Mouse (Mus musculus): ENCODE results near the gene Pim2.

- TF ChIP-seq POLR2A (IDR thresholded peaks at IDR 0.05; ENCODE audit: extremely low read depth, insufficient read depth, low read length) (no peak), CTCF (IDR thresholded peaks at IDR 0.05; ENCODE audit: extremely low read depth, insufficient read depth, low read length) (no peak)
Measured at GRCm38 (mm10) chrX:7867141-7867540, 10.9 kb upstream of the Pim2 start.

Measured in cortical plate, adult 2 months (tissue).